Mouse (Mus musculus): ENCODE results near the gene Tspan1. TPM values are rescaled to one million over a fixed set of nuclear protein-coding genes. Genes with fewer than 3 reads are reported as not detected.

Gene Tspan1
- polyA plus RNA-seq, 1 experiment from 2014 or later, result 4.8 TPM

DNA sequence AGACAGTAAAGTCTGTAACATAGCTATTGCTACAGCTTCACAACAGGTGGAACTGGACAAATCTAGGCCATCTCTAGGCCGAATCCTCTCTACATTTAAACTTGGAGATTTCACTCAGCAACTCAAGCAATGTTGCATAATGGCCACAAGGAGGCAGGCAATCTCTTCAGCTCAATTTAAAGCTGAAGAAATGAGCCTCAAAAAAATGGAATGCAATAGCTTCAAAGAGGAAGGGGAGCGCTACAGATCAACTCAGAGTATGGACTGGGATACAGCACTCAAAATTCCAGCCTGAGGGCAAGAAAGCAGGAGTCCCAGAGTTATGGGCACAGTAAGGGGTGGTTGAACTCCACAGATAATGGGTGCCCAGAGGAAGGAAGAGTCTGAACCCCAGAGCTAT is 32.4 kb downstream of the Tspan1 start:
- H3K4me1 ChIP-seq (ENCODE audit: insufficient read depth, low read length), result no peaks in the 10 kb centered on the region
- H3K9ac ChIP-seq (replicated peaks; ENCODE audit: low read length), result no peak overlapping the region
- no peak overlapping the region for H3K4me3 ChIP-seq (ENCODE audit: low read length)
- no peaks in the 10 kb centered on the region for H3K36me3 ChIP-seq (ENCODE audit: insufficient read depth, low read length)
- H3K27ac ChIP-seq (ENCODE audit: low read length), result no peak overlapping the region
- no peaks in the 10 kb centered on the region for H3K27me3 ChIP-seq (ENCODE audit: insufficient read depth, low read length)
- no peaks in the 10 kb centered on the region for H3K9me3 ChIP-seq (ENCODE audit: low read length)
- ATAC-seq (ENCODE audit: low FRiP score, low TSS enrichment), result no peak
- WGBS, result 36% methylated on average over 2 of the region's 2 CpGs
- no peak overlapping the region for H3K4me2 ChIP-seq (replicated peaks; ENCODE audit: low read depth, low read length)

DNA sequence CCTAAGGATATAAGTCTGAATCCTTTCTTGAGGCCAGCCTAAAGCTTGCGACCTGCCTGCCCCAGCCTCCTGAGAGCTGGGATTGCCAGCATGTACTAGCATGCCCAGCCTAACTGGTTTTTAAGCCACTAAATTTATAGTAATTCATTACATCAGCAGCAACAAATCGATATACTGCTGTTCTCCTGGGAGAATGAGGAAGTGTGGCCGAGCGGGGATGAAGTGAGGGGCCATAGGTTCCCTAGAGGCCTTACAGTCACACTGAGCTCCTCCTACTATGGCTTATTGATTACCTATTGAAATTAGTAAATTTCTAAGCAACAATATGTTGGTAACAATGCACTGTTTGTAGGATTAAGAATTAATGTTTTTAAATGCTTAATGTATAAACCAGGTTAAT is 34.3 kb downstream of the Tspan1 start:
- H3K27ac ChIP-seq (ENCODE audit: low read length), result no peak overlapping the region
- H3K4me1 ChIP-seq (ENCODE audit: insufficient read depth, low read length), result no peaks in the 10 kb centered on the region
- H3K9me3 ChIP-seq (ENCODE audit: low read length), result no peaks in the 10 kb centered on the region
- H3K4me3 ChIP-seq (ENCODE audit: low read length), result no peak overlapping the region
- no peaks in the 10 kb centered on the region for H3K36me3 ChIP-seq (ENCODE audit: insufficient read depth, low read length)
- ATAC-seq (ENCODE audit: low FRiP score, low TSS enrichment), result no peak
- 75% methylated on average over 4 of the region's 4 CpGs for WGBS
- H3K4me2 ChIP-seq (replicated peaks; ENCODE audit: low read depth, low read length), result no peak overlapping the region
- H3K27me3 ChIP-seq (ENCODE audit: insufficient read depth, low read length), result no peaks in the 10 kb centered on the region
- no peak overlapping the region for H3K9ac ChIP-seq (replicated peaks; ENCODE audit: low read length)

DNA sequence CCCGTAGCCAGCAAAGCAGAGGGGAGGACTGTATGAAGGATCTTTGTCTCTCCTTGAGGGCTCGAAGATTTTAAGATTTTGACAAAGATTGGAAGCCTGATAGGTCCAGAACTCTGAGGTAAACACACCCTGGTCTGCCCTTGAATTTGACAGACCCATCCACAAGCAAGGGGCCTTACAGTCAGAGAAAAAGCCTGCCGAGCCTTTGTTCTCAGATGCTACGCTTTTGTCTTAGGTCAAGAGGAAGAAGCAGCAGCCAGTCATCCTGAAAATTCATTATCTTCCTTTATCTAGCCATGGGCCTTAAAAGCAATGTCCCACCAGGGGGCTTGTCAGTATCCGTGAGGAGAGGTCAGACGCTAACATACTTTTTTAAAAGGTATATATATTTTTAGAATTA is 39.4 kb downstream of the Tspan1 start:
- no peaks in the 10 kb centered on the region for H3K27me3 ChIP-seq (ENCODE audit: insufficient read depth, low read length)
- no peak overlapping the region for H3K27ac ChIP-seq (ENCODE audit: low read length)
- H3K4me3 ChIP-seq (ENCODE audit: low read length), result no peak overlapping the region
- no peak overlapping the region for H3K9ac ChIP-seq (replicated peaks; ENCODE audit: low read length)
- peaks cover 14% of the 10 kb centered on the region for H3K4me1 ChIP-seq (ENCODE audit: insufficient read depth, low read length)
- no peak overlapping the region for H3K4me2 ChIP-seq (replicated peaks; ENCODE audit: low read depth, low read length)
- H3K36me3 ChIP-seq (ENCODE audit: insufficient read depth, low read length), result no peaks in the 10 kb centered on the region
- WGBS, result 80% methylated on average over 6 of the region's 6 CpGs
- no peak for ATAC-seq (ENCODE audit: low FRiP score, low TSS enrichment)
- H3K9me3 ChIP-seq (ENCODE audit: low read length), result no peaks in the 10 kb centered on the region

DNA sequence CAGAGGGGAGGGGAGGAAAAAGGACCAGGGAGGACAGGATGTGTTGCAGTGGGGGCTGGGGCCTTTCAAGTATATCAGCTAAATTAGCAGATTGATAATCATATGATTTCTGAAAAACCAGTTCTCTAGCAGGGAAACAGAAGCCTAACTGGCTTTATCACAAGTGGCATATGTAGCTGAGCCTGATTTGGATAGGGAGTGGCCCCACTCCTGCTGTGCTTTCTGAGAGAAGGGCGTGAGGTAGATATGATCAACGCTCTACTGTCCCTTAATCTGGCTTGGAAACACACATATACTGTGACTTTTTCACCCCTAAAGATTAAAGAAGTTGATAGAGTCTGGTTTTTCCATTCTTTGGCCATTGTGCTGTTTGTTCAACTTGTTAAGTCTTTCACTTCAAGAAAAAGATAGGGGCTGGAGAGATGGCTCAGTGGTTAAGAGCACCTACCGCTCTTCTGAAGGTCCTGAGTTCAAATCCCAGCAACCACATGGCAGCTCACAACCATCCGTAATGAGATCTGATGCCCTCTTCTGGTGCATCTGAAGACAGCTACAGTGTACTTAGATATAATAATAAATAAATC is 41.5 kb downstream of the Tspan1 start:
- Histone ChIP-seq H3K9ac (replicated peaks; ENCODE audit: low read length) (no peak overlapping the region), H3K9me3 (ENCODE audit: low read length) (no peaks in the 10 kb centered on the region), H3K4me3 (ENCODE audit: low read length) (no peak overlapping the region), H3K27ac (ENCODE audit: low read length) (no peak overlapping the region), H3K27me3 (ENCODE audit: insufficient read depth, low read length) (no peaks in the 10 kb centered on the region), H3K4me1 (ENCODE audit: insufficient read depth, low read length) (peaks cover 21% of the 10 kb centered on the region), H3K4me2 (replicated peaks; ENCODE audit: low read depth, low read length) (no peak overlapping the region), H3K36me3 (ENCODE audit: insufficient read depth, low read length) (no peaks in the 10 kb centered on the region)
- WGBS, result 91% methylated on average over 4 of the region's 4 CpGs
- no peak for ATAC-seq (ENCODE audit: low FRiP score, low TSS enrichment)

DNA sequence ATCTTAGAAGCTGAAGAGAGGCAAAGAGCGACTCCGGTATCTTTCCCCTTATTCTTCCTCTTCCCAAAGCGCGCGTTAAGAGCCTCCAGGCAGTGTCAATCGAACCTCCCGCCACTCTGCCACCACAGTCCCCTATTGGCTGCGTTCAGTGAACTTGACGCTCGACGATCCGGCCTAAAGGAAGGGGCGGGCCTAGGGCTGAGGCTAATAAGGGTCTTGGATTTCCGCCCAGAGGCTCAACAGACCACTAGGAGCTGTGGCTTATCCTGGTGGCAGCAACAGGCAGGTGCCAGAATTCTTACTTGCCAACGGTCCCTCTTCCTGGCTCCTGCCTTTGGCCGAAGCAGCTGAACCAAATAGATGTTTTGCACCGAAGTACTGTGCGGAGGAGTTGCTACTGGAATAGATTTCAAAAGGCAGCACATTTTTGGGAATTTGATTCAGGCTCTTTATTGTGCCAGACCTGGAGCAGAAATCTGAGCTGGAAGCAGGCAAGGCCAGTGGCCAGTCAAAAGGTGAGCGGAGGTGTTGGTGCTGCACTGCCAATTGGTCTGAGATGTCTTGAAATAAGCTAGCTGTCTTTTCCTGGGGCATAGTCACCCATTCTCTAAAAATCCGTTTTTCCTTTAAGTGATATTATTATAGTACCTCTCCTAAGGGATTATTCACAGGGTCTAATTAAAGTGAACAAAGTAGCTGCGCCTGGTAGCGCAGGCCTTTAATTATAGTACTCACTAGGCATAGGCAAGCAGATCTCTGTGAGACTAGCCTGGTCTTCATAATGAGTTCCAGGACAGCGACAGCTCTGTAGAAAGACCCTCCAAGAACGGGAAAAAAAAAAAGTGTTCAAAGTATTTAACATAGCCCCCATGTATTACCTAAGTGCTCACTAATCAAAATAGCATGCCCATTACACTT is 43.5 kb downstream of the Tspan1 start, which contains the start of the genes Rad54l and Pomgnt1:
Gene Rad54l, minus strand, starts transcription at position 89 of the 918 bp plus-strand sequence.
Gene Pomgnt1, plus strand, starts transcription at position 239 of the 918 bp plus-strand sequence.
- peak within 1 kb of the TSS; percentile 68 for H3K4me3 ChIP-seq (ENCODE audit: low read length)
- H3K4me2 ChIP-seq (replicated peaks; ENCODE audit: low read depth, low read length), result peak within 1 kb of the TSS; percentile 61
- ATAC-seq (ENCODE audit: low FRiP score, low TSS enrichment), result peak; percentile 98
- peaks cover 21% of the 10 kb centered on the region for H3K4me1 ChIP-seq (ENCODE audit: insufficient read depth, low read length)
- no peaks in the 10 kb centered on the region for H3K9me3 ChIP-seq (ENCODE audit: low read length)
- 0 out of 2 replicates have a peak, but pooled peaks cover 3% of the 10 kb centered on the region for H3K36me3 ChIP-seq (ENCODE audit: insufficient read depth, low read length)
- peak within 1 kb of the TSS; percentile 74 for H3K9ac ChIP-seq (replicated peaks; ENCODE audit: low read length)
- no peaks in the 10 kb centered on the region for H3K27me3 ChIP-seq (ENCODE audit: insufficient read depth, low read length)
- WGBS, result 5% methylated on average over 24 of the region's 24 CpGs
- peak within 1 kb of the TSS; percentile 82 for H3K27ac ChIP-seq (ENCODE audit: low read length)

DNA sequence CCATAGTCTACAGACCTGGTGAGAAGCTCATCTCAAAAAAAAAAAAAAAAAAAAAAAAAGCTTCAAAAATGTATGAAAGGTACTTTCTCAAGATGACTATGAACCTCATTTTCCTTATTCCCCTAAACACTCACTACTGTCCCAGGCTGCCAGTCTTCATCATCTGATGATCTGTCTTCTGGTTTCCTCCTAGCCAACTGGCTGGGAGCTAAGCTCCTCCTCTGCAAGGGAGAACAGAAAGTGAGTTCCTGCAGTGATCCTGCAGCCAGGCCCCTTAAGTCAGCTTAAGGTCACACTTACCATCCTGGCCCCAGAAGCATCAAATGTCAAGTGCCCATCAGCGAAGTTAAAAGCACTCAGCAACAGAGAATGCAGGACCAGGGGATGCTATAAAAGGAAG is 44.6 kb downstream of the Tspan1 start:
- H3K36me3 ChIP-seq (ENCODE audit: insufficient read depth, low read length), result 0 out of 2 replicates have a peak, but pooled peaks cover 3% of the 10 kb centered on the region
- peak overlapping the region; percentile 61 for H3K4me2 ChIP-seq (replicated peaks; ENCODE audit: low read depth, low read length)
- H3K9me3 ChIP-seq (ENCODE audit: low read length), result no peaks in the 10 kb centered on the region
- H3K27ac ChIP-seq (ENCODE audit: low read length), result no peak overlapping the region
- peak overlapping the region; percentile 74 for H3K9ac ChIP-seq (replicated peaks; ENCODE audit: low read length)
- H3K4me1 ChIP-seq (ENCODE audit: insufficient read depth, low read length), result peaks cover 21% of the 10 kb centered on the region
- no peak for ATAC-seq (ENCODE audit: low FRiP score, low TSS enrichment)
- WGBS, result 0% methylated on average over 1 of the region's 1 CpGs
- no peaks in the 10 kb centered on the region for H3K27me3 ChIP-seq (ENCODE audit: insufficient read depth, low read length)
- H3K4me3 ChIP-seq (ENCODE audit: low read length), result peak overlapping the region; percentile 68

Other genes starting within 250 kb of the Tspan1 start
- gene Dmbx1, start 227.7 kb downstream of the Tspan1 start, polyA plus RNA-seq (2015; fragmentation: Nextera tagmentation; extraction: Ambion mirVana), result not detected in 2 replicates
- gene Faah, start 149.7 kb downstream of the Tspan1 start, polyA plus RNA-seq (2015; fragmentation: Nextera tagmentation; extraction: Ambion mirVana), result 13.7 and 15.3 TPM in 2 replicates
- gene Nsun4, start 113.7 kb downstream of the Tspan1 start, polyA plus RNA-seq (2015; fragmentation: Nextera tagmentation; extraction: Ambion mirVana), result 21.2 and 22.8 TPM in 2 replicates
- gene Uqcrh, start 92.5 kb downstream of the Tspan1 start, polyA plus RNA-seq (2015; fragmentation: Nextera tagmentation; extraction: Ambion mirVana), result 505 and 583 TPM in 2 replicates
- 87.9 and 88.0 TPM in 2 replicates for gene Lrrc41, start 92.3 kb downstream of the Tspan1 start, polyA plus RNA-seq (2015; fragmentation: Nextera tagmentation; extraction: Ambion mirVana)
- gene Rad54l, start 43.9 kb downstream of the Tspan1 start, polyA plus RNA-seq (2015; fragmentation: Nextera tagmentation; extraction: Ambion mirVana), result 34.7 and 35.6 TPM in 2 replicates
- 59.2 and 65.5 TPM in 2 replicates for gene Pomgnt1, start 43.8 kb downstream of the Tspan1 start, polyA plus RNA-seq (2015; fragmentation: Nextera tagmentation; extraction: Ambion mirVana)
- 3.8 and 3.9 TPM in 2 replicates for gene Lurap1, start 16.3 kb downstream of the Tspan1 start, polyA plus RNA-seq (2015; fragmentation: Nextera tagmentation; extraction: Ambion mirVana)
- gene 1700042G07Rik, start 5.8 kb upstream of the Tspan1 start, polyA plus RNA-seq (2015; fragmentation: Nextera tagmentation; extraction: Ambion mirVana), result not detected in 2 replicates
- gene Gm49337, start 5.8 kb upstream of the Tspan1 start, polyA plus RNA-seq (2015; fragmentation: Nextera tagmentation; extraction: Ambion mirVana), result not detected in 2 replicates
- 21.9 and 22.2 TPM in 2 replicates for gene Pik3r3, start 54.0 kb upstream of the Tspan1 start, polyA plus RNA-seq (2015; fragmentation: Nextera tagmentation; extraction: Ambion mirVana)